Mouse (Mus musculus) thymus, adult 2 months (tissue): ENCODE data around the gene Hadhb.

ENCODE experiments used
- CTCF ChIP-seq: fragments of 200-500 bp; IDR thresholded peaks from 2 replicates; pipeline ENCODE4 v1.5.1; 2012; ENCODE audit warnings: mild to moderate bottlenecking, control low read depth, low read length, moderate library complexity, borderline replicate concordance; ENCODE audit not compliant: control insufficient read depth, poor library complexity, insufficient read depth; ENCODE audit errors: extremely low read depth
- POLR2A ChIP-seq: fragments of 200-500 bp; IDR thresholded peaks from 2 replicates; pipeline ENCODE4 v1.6.1; 2012; ENCODE audit warnings: mild to moderate bottlenecking, low read length, control low read depth, moderate library complexity; ENCODE audit not compliant: control insufficient read depth, poor library complexity, insufficient read depth; ENCODE audit errors: extremely low read depth

GRCm38 (mm10) chr5:30153222-30153621 is 1.8 kb upstream of the Hadhb start:
- TF ChIP-seq CTCF = no peak
- no peak for TF ChIP-seq POLR2A
